ENCODE assay signal across 8 mouse cellular contexts in the genomic region with DNA sequence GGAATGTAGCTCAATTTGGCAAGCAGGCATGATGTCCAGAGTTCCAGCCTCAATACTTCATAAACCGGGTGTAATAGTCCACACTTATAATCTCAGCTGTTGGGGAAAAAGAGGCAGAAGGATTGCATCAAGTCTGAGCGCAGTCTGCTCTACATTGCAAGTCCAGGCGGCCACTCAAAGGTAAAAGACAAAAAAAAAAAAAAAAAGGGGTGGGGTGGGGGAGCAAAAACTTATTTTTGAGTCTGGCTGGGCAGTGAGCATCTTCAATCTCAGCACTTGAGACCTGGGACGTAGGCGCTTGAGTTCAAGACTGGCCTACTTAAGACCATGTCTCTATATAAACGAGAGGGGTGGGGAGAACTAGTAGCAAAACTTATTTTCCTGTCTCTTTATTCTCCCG. TPM values are rescaled to one million over a fixed set of nuclear protein-coding genes. Genes with fewer than 3 reads are reported as not detected.
A peak's percentile ranks its signal among the peaks of the same experiment; 100 is the strongest.
DNase-seq lines count a peak whose midpoint lies in the region; ATAC-seq and TF ChIP-seq lines count a peak whose summit lies in the region.

No protein-coding gene starts in this region.

- in situ Hi-C loops in ES-E14 (cut with MboI; ENCODE audit: low sequenced_read_pairs in 2 of 2, unreplicated experiment in 2 of 2), result no loop called here

- WGBS in heart, embryonic 11.5 days (ENCODE audit: insufficient replicate concordance), result 30% methylated on average over 7 of the region's 7 CpGs
- WGBS in heart, embryonic 16.5 days, result 20% methylated on average over 7 of the region's 7 CpGs
- WGBS in liver, postnatal 0 days (ENCODE audit: insufficient replicate concordance), result 36% methylated on average over 7 of the region's 7 CpGs

- H3K4me3 ChIP-seq in heart, embryonic 11.5 days (ENCODE audit: low read depth, low read length), result peak overlapping the region; percentile 94
- peak overlapping the region; percentile 96 to 98 for H3K4me3 ChIP-seq in ES-E14 (ENCODE audit: insufficient read depth in 1 of 2, low read depth in 1 of 2, low read length in 2 of 2, poor library complexity in 1 of 2, severe bottlenecking in 1 of 2)
- peak overlapping the region; percentile 84 for H3K4me3 ChIP-seq in heart, embryonic 16.5 days (ENCODE audit: low read length)
- H3K4me3 ChIP-seq in liver, postnatal 0 days (ENCODE audit: low read depth, low read length), result peak overlapping the region; percentile 90

- no peaks in the 10 kb centered on the region for H3K9me3 ChIP-seq in heart, embryonic 11.5 days (replicated peaks; ENCODE audit: control insufficient read depth, low read length)
- H3K9me3 ChIP-seq in ES-E14 (ENCODE audit: control insufficient read depth, insufficient read depth, low read depth, low read length), result no peaks in the 10 kb centered on the region
- H3K9me3 ChIP-seq in heart, embryonic 16.5 days (replicated peaks; ENCODE audit: control insufficient read depth, low read length), result no peaks in the 10 kb centered on the region
- H3K9me3 ChIP-seq in liver, postnatal 0 days (ENCODE audit: low read length), result no peaks in the 10 kb centered on the region

- no peak for ATAC-seq in heart, embryonic 11.5 days (replicated peaks; ENCODE audit: insufficient number of reproducible peaks, low FRiP score, low TSS enrichment)
- ATAC-seq in heart, embryonic 16.5 days (replicated peaks; ENCODE audit: extremely low read depth, insufficient read depth, low FRiP score), result no peak
- ATAC-seq in liver, postnatal 0 days, result no peak

- no peak overlapping the region for H3K27ac ChIP-seq in heart, embryonic 11.5 days (ENCODE audit: low read depth, low read length)
- no peak overlapping the region for H3K27ac ChIP-seq in ES-E14 (ENCODE audit: insufficient read depth, low read depth, low read length, poor library complexity, severe bottlenecking)
- no peak overlapping the region for H3K27ac ChIP-seq in heart, embryonic 16.5 days (ENCODE audit: low read length)
- H3K27ac ChIP-seq in liver, postnatal 0 days (ENCODE audit: low read depth), result no peak overlapping the region

- peak overlapping the region; percentile 76 for H3K4me2 ChIP-seq in heart, embryonic 11.5 days
- H3K4me2 ChIP-seq in heart, embryonic 16.5 days (ENCODE audit: low read depth, low read length), result peak overlapping the region; percentile 86
- peak overlapping the region; percentile 96 for H3K4me2 ChIP-seq in liver, postnatal 0 days (ENCODE audit: low read depth, low read length)

- peaks cover 18% of the 10 kb centered on the region; the same call in 1 of the 2 replicates for H3K4me1 ChIP-seq in heart, embryonic 11.5 days (ENCODE audit: control insufficient read depth, insufficient read depth, low read length)
- peaks cover 0 to 4% of the 10 kb centered on the region in 2 experiments; a peak in 1 of 4 replicates for H3K4me1 ChIP-seq in ES-E14 (ENCODE audit: control insufficient read depth in 2 of 2, insufficient read depth in 2 of 2, low read length in 2 of 2, poor library complexity in 1 of 2)
- peaks cover 21% of the 10 kb centered on the region for H3K4me1 ChIP-seq in heart, embryonic 16.5 days (ENCODE audit: control insufficient read depth, insufficient read depth, low read length)
- H3K4me1 ChIP-seq in liver, postnatal 0 days (ENCODE audit: insufficient read depth), result peaks cover 30% of the 10 kb centered on the region

- TF ChIP-seq CTCF in liver, postnatal 0 days (IDR thresholded peaks at IDR 0.05; ENCODE audit: low read depth), result no peak

- intact Hi-C loops in heart, postnatal 10 days (cut with DNase I), result loop anchor here (5.0 kb wide), 1 partner anchor 191 kb away; no protein-coding TSS in a partner anchor

- DNase-seq in heart, postnatal 10 days, result no peak
- no peak for DNase-seq in ES-E14 (ENCODE audit: low read depth, low spot score)
- no peak for DNase-seq in liver, postnatal 0 days
- no peak for DNase-seq in yolk sac, embryonic 10.5 days (ENCODE audit: low spot score)
- DNase-seq in adrenal gland, postnatal 14 days, result no peak
- no peak for DNase-seq in c-Kit-positive CD71-positive TER-119-positive erythroid progenitor cells, embryonic 14.5 days (ENCODE audit: low spot score)

- H3K27me3 ChIP-seq in heart, embryonic 11.5 days (ENCODE audit: control insufficient read depth, insufficient read depth, low read length), result peaks cover under 1% of the 10 kb centered on the region
- H3K27me3 ChIP-seq in heart, embryonic 16.5 days (ENCODE audit: control insufficient read depth, insufficient read depth, low read length), result 0 out of 2 replicates have a peak, but pooled peaks cover 2% of the 10 kb centered on the region
- H3K27me3 ChIP-seq in liver, postnatal 0 days (ENCODE audit: insufficient read depth, low read length), result no peaks in the 10 kb centered on the region

- no peak for TF ChIP-seq EP300 in liver, postnatal 0 days (IDR thresholded peaks at IDR 0.05; ENCODE audit: low read depth)

- peak overlapping the region; percentile 93 for H3K9ac ChIP-seq in heart, embryonic 11.5 days (ENCODE audit: low read depth, low read length)
- H3K9ac ChIP-seq in ES-E14 (ENCODE audit: insufficient read depth, low read depth, low read length, poor library complexity, severe bottlenecking), result peak overlapping the region; percentile 96
- H3K9ac ChIP-seq in heart, embryonic 16.5 days (ENCODE audit: low read length), result peak overlapping the region; percentile 89
- H3K9ac ChIP-seq in liver, postnatal 0 days (replicated peaks), result peak overlapping the region; percentile 93

- H3K36me3 ChIP-seq in heart, embryonic 11.5 days (ENCODE audit: control insufficient read depth, insufficient read depth, low read length), result 0 out of 2 replicates have a peak, but pooled peaks cover 3% of the 10 kb centered on the region
- peaks cover 4% of the 10 kb centered on the region for H3K36me3 ChIP-seq in ES-E14 (ENCODE audit: control insufficient read depth, insufficient read depth, low read length, poor library complexity, severe bottlenecking)
- peaks cover 15% of the 10 kb centered on the region for H3K36me3 ChIP-seq in heart, embryonic 16.5 days (ENCODE audit: control insufficient read depth, insufficient read depth)
- H3K36me3 ChIP-seq in liver, postnatal 0 days (replicated peaks; ENCODE audit: insufficient read depth, low read length), result peaks cover 6% of the 10 kb centered on the region; the same call in 1 of the 2 replicates

TF ChIP-seq in ES-E14, 5 proteins besides CTCF, POLR2A, EP300 and RAD21:
- no peak for TF ChIP-seq HCFC1 (IDR thresholded peaks at IDR 0.05; ENCODE audit: borderline replicate concordance, insufficient read depth, low read length)
- TF ChIP-seq ZNF384 (IDR thresholded peaks at IDR 0.05; ENCODE audit: low read depth, low read length), result peak; percentile 57

RNA-seq across cellular contexts. Expression of a gene that starts 0.9 kb away (rescaled TPM):
- polyA plus RNA-seq in heart, embryonic 11.5 days (2014; fragmentation: Nextera tagmentation; extraction: Ambion mirVana), result 78.1 and 88.6 TPM in 2 replicates
- total RNA-seq in heart, postnatal 10 days (2021), result 10 to 100 TPM; 32.9 to 36.4 TPM
- total RNA-seq in ES-E14 (2012; rRNA removed), result 29.9 and 42.8 TPM in 2 replicates
- 58.4 and 68.8 TPM in 2 replicates for polyA plus RNA-seq in heart, embryonic 16.5 days (2015; fragmentation: Nextera tagmentation; extraction: Ambion mirVana)
- polyA plus RNA-seq in liver, postnatal 0 days (2015; fragmentation: Nextera tagmentation; extraction: Ambion mirVana), result 24.3 and 24.4 TPM in 2 replicates
- 30.2 and 31.1 TPM in 2 replicates for total RNA-seq in adrenal gland, postnatal 14 days (2021)

RNA-seq across cellular contexts. Expression of a gene that starts 0.9 kb away (rescaled TPM):
- polyA plus RNA-seq in heart, embryonic 11.5 days (2014; fragmentation: Nextera tagmentation; extraction: Ambion mirVana), result 0.34 and 0.68 TPM in 2 replicates
- 1 to 10 TPM; 3.9 to 4.2 TPM for total RNA-seq in heart, postnatal 10 days (2021)
- total RNA-seq in ES-E14 (2012; rRNA removed), result 0.90 and 1.1 TPM in 2 replicates
- 2.4 and 3.0 TPM in 2 replicates for polyA plus RNA-seq in heart, embryonic 16.5 days (2015; fragmentation: Nextera tagmentation; extraction: Ambion mirVana)
- polyA plus RNA-seq in liver, postnatal 0 days (2015; fragmentation: Nextera tagmentation; extraction: Ambion mirVana), result 2.1 and 3.5 TPM in 2 replicates
- total RNA-seq in adrenal gland, postnatal 14 days (2021), result 4.0 and 4.1 TPM in 2 replicates

RNA-seq across cellular contexts. Expression of a gene that starts 23.8 kb away (rescaled TPM):
- polyA plus RNA-seq in heart, embryonic 11.5 days (2014; fragmentation: Nextera tagmentation; extraction: Ambion mirVana), result 0.39 TPM in 1 of 2 replicates, not detected in the other
- total RNA-seq in heart, postnatal 10 days (2021), result not detected
- total RNA-seq in ES-E14 (2012; rRNA removed), result 0.26 and 0.45 TPM in 2 replicates
- polyA plus RNA-seq in heart, embryonic 16.5 days (2015; fragmentation: Nextera tagmentation; extraction: Ambion mirVana), result 0.11 and 0.13 TPM in 2 replicates
- 0.05 and 0.06 TPM in 2 replicates for polyA plus RNA-seq in liver, postnatal 0 days (2015; fragmentation: Nextera tagmentation; extraction: Ambion mirVana)
- 0.23 TPM in 1 of 2 replicates, not detected in the other for total RNA-seq in adrenal gland, postnatal 14 days (2021)

RNA-seq across cellular contexts. Expression of a gene that starts 57.7 kb away (rescaled TPM):
- polyA plus RNA-seq in heart, embryonic 11.5 days (2014; fragmentation: Nextera tagmentation; extraction: Ambion mirVana), result 9.5 and 10.2 TPM in 2 replicates
- 10 to 100 TPM in 1 of 2 experiments, 1 to 10 TPM in 1; 7.2 to 10.6 TPM for total RNA-seq in heart, postnatal 10 days (2021)
- total RNA-seq in ES-E14 (2012; rRNA removed), result 11.2 and 13.5 TPM in 2 replicates
- polyA plus RNA-seq in heart, embryonic 16.5 days (2015; fragmentation: Nextera tagmentation; extraction: Ambion mirVana), result 6.2 and 6.7 TPM in 2 replicates
- polyA plus RNA-seq in liver, postnatal 0 days (2015; fragmentation: Nextera tagmentation; extraction: Ambion mirVana), result 10.0 and 10.1 TPM in 2 replicates
- 37.2 and 38.0 TPM in 2 replicates for total RNA-seq in adrenal gland, postnatal 14 days (2021)
